Mouse (Mus musculus): ENCODE measurements around the gene Susd6. TPM values are rescaled to one million over a fixed set of nuclear protein-coding genes. Genes with fewer than 3 reads are reported as not detected.

Gene Susd6
- total RNA-seq, 1 experiment: 49.5 TPM

GRCm38 (mm10) chr12:80861916-80862315 lies 71.6 kb downstream of the Susd6 start:
- no peak overlapping the region for H3K4me3 ChIP-seq (ENCODE audit: insufficient read depth in 1 of 2, low read depth in 1 of 2, low read length in 2 of 2, poor library complexity in 1 of 2, severe bottlenecking in 1 of 2)
- no peaks in the 10 kb centered on the region for H3K9me3 ChIP-seq (ENCODE audit: control insufficient read depth, insufficient read depth, low read depth, low read length)
- H3K36me3 ChIP-seq (ENCODE audit: control insufficient read depth, insufficient read depth, low read length, poor library complexity, severe bottlenecking): no peaks in the 10 kb centered on the region
- DNase-seq (ENCODE audit: low read depth, low spot score): no peak
- H3K9ac ChIP-seq (ENCODE audit: insufficient read depth, low read depth, low read length, poor library complexity, severe bottlenecking): no peak overlapping the region
- H3K4me1 ChIP-seq (ENCODE audit: control insufficient read depth in 2 of 2, insufficient read depth in 2 of 2, low read length in 2 of 2, poor library complexity in 1 of 2): peaks cover 0 to 5% of the 10 kb centered on the region in 2 experiments; a peak in 3 of 4 replicates
- in situ Hi-C loops (cut with MboI; ENCODE audit: low sequenced_read_pairs in 2 of 2, unreplicated experiment in 2 of 2): no loop called here
- H3K27ac ChIP-seq (ENCODE audit: insufficient read depth, low read depth, low read length, poor library complexity, severe bottlenecking): no peak overlapping the region
- no peak for TF ChIP-seq CHD2 (IDR thresholded peaks at IDR 0.05; ENCODE audit: low read depth, low read length)
- TF ChIP-seq HCFC1 (IDR thresholded peaks at IDR 0.05; ENCODE audit: borderline replicate concordance, insufficient read depth, low read length): no peak
- no peak for TF ChIP-seq ZNF384 (IDR thresholded peaks at IDR 0.05; ENCODE audit: low read depth, low read length)
- no peak for TF ChIP-seq ZC3H11A (IDR thresholded peaks at IDR 0.05; ENCODE audit: borderline replicate concordance, low read depth, low read length)
- no peak for TF ChIP-seq MAFK (IDR thresholded peaks at IDR 0.05; ENCODE audit: insufficient read depth, low read depth, low read length)

GRCm38 (mm10) chr12:80863370-80863769 lies 73.1 kb downstream of the Susd6 start:
- H3K36me3 ChIP-seq (ENCODE audit: control insufficient read depth, insufficient read depth, low read length, poor library complexity, severe bottlenecking): no peaks in the 10 kb centered on the region
- no peak overlapping the region for H3K27ac ChIP-seq (ENCODE audit: insufficient read depth, low read depth, low read length, poor library complexity, severe bottlenecking)
- H3K4me3 ChIP-seq (ENCODE audit: insufficient read depth in 1 of 2, low read depth in 1 of 2, low read length in 2 of 2, poor library complexity in 1 of 2, severe bottlenecking in 1 of 2): no peak overlapping the region
- TF ChIP-seq MAFK (IDR thresholded peaks at IDR 0.05; ENCODE audit: insufficient read depth, low read depth, low read length) (no peak), ZC3H11A (IDR thresholded peaks at IDR 0.05; ENCODE audit: borderline replicate concordance, low read depth, low read length) (no peak), HCFC1 (IDR thresholded peaks at IDR 0.05; ENCODE audit: borderline replicate concordance, insufficient read depth, low read length) (no peak), ZNF384 (IDR thresholded peaks at IDR 0.05; ENCODE audit: low read depth, low read length) (no peak), CHD2 (IDR thresholded peaks at IDR 0.05; ENCODE audit: low read depth, low read length) (no peak)
- no peak overlapping the region for H3K9ac ChIP-seq (ENCODE audit: insufficient read depth, low read depth, low read length, poor library complexity, severe bottlenecking)
- no peak for DNase-seq (ENCODE audit: low read depth, low spot score)
- no peaks in the 10 kb centered on the region for H3K9me3 ChIP-seq (ENCODE audit: control insufficient read depth, insufficient read depth, low read depth, low read length)
- in situ Hi-C loops (cut with MboI; ENCODE audit: low sequenced_read_pairs in 2 of 2, unreplicated experiment in 2 of 2): no loop called here
- peaks cover 0 to 3% of the 10 kb centered on the region in 2 experiments; a peak in 2 of 4 replicates for H3K4me1 ChIP-seq (ENCODE audit: control insufficient read depth in 2 of 2, insufficient read depth in 2 of 2, low read length in 2 of 2, poor library complexity in 1 of 2)

GRCm38 (mm10) chr12:80865175-80865574 lies 74.9 kb downstream of the Susd6 start:
- Histone ChIP-seq H3K36me3 (ENCODE audit: control insufficient read depth, insufficient read depth, low read length, poor library complexity, severe bottlenecking) (peaks cover 5% of the 10 kb centered on the region; the same call in 1 of the 2 replicates), H3K4me3 (ENCODE audit: insufficient read depth in 1 of 2, low read depth in 1 of 2, low read length in 2 of 2, poor library complexity in 1 of 2, severe bottlenecking in 1 of 2) (no peak overlapping the region), H3K4me1 (ENCODE audit: control insufficient read depth in 2 of 2, insufficient read depth in 2 of 2, low read length in 2 of 2, poor library complexity in 1 of 2) (peaks cover 0 to 3% of the 10 kb centered on the region in 2 experiments; a peak in 2 of 4 replicates), H3K9me3 (ENCODE audit: control insufficient read depth, insufficient read depth, low read depth, low read length) (no peaks in the 10 kb centered on the region), H3K27ac (ENCODE audit: insufficient read depth, low read depth, low read length, poor library complexity, severe bottlenecking) (no peak overlapping the region), H3K9ac (ENCODE audit: insufficient read depth, low read depth, low read length, poor library complexity, severe bottlenecking) (no peak overlapping the region)
- in situ Hi-C loops (cut with MboI; ENCODE audit: low sequenced_read_pairs in 2 of 2, unreplicated experiment in 2 of 2): no loop called here
- TF ChIP-seq HCFC1 (IDR thresholded peaks at IDR 0.05; ENCODE audit: borderline replicate concordance, insufficient read depth, low read length) (no peak), ZC3H11A (IDR thresholded peaks at IDR 0.05; ENCODE audit: borderline replicate concordance, low read depth, low read length) (no peak), MAFK (IDR thresholded peaks at IDR 0.05; ENCODE audit: insufficient read depth, low read depth, low read length) (no peak), CHD2 (IDR thresholded peaks at IDR 0.05; ENCODE audit: low read depth, low read length) (no peak), ZNF384 (IDR thresholded peaks at IDR 0.05; ENCODE audit: low read depth, low read length) (no peak)
- no peak for DNase-seq (ENCODE audit: low read depth, low spot score)

DNA sequence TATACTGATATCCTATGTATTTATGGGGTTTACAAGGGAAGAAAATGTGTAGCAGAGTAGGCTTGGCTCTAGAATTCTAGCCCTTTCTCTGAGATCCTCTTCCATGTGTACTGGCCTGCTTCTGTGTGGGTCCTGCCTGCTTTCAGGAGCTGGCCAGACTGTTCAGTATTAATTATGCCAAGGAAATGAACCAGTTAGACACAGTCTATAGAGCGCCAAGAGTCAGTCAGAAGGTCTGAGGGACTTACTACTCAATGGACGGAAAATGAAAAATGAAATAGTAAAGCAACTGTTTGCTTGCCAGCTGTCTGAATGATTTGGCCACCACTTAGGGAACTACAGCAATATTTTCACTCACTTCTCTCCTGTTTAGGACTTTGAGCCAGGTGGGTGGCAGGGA lies 75.7 kb downstream of the Susd6 start:
- in situ Hi-C loops (cut with MboI; ENCODE audit: low sequenced_read_pairs in 2 of 2, unreplicated experiment in 2 of 2): no loop called here
- TF ChIP-seq HCFC1 (IDR thresholded peaks at IDR 0.05; ENCODE audit: borderline replicate concordance, insufficient read depth, low read length) (no peak), MAFK (IDR thresholded peaks at IDR 0.05; ENCODE audit: insufficient read depth, low read depth, low read length) (no peak), ZNF384 (IDR thresholded peaks at IDR 0.05; ENCODE audit: low read depth, low read length) (no peak), ZC3H11A (IDR thresholded peaks at IDR 0.05; ENCODE audit: borderline replicate concordance, low read depth, low read length) (no peak), CHD2 (IDR thresholded peaks at IDR 0.05; ENCODE audit: low read depth, low read length) (no peak)
- Histone ChIP-seq H3K9ac (ENCODE audit: insufficient read depth, low read depth, low read length, poor library complexity, severe bottlenecking) (no peak overlapping the region), H3K4me3 (ENCODE audit: insufficient read depth in 1 of 2, low read depth in 1 of 2, low read length in 2 of 2, poor library complexity in 1 of 2, severe bottlenecking in 1 of 2) (no peak overlapping the region), H3K9me3 (ENCODE audit: control insufficient read depth, insufficient read depth, low read depth, low read length) (no peaks in the 10 kb centered on the region), H3K4me1 (ENCODE audit: control insufficient read depth in 2 of 2, insufficient read depth in 2 of 2, low read length in 2 of 2, poor library complexity in 1 of 2) (peaks cover 0 to 3% of the 10 kb centered on the region in 2 experiments; a peak in 2 of 4 replicates), H3K36me3 (ENCODE audit: control insufficient read depth, insufficient read depth, low read length, poor library complexity, severe bottlenecking) (peaks cover 5% of the 10 kb centered on the region; the same call in 1 of the 2 replicates), H3K27ac (ENCODE audit: insufficient read depth, low read depth, low read length, poor library complexity, severe bottlenecking) (no peak overlapping the region)
- no peak for DNase-seq (ENCODE audit: low read depth, low spot score)
